Mouse (Mus musculus) neural tube, embryonic 15.5 days (tissue): ENCODE measurements around the gene Scel. TPM values are rescaled to one million over a fixed set of nuclear protein-coding genes. Genes with fewer than 3 reads are reported as not detected.

Experiments used
- ATAC-seq: fragments of 200-750 bp; cut with Nextera tagmentation; 2 replicates; pipeline ENCODE4 v1.8.0; 2017; ENCODE audit warnings: mild to moderate bottlenecking, moderate TSS enrichment, moderate library complexity; ENCODE audit not compliant: low FRiP score
- H3K27ac ChIP-seq: fragments of 300-500 bp; sonication (generic); replicated peaks from 2 replicates; pipeline ENCODE4 v1.5.1; 2015; ENCODE audit warnings: mild to moderate bottlenecking, inconsistent platforms
- H3K27me3 ChIP-seq: fragments of 300-500 bp; sonication (generic); replicated peaks from 2 replicates; pipeline ENCODE4 v1.6.1; 2015; ENCODE audit warnings: inconsistent platforms
- H3K36me3 ChIP-seq: fragments of 300-500 bp; sonication (generic); 2 replicates; pipeline ENCODE4 v1.6.1; 2015; ENCODE audit warnings: inconsistent platforms
- H3K4me1 ChIP-seq: fragments of 300-500 bp; sonication (generic); 2 replicates; pipeline ENCODE4 v1.6.1; 2015; ENCODE audit warnings: inconsistent platforms
- H3K4me2 ChIP-seq: fragments of 300-500 bp; sonication (generic); 2 replicates; pipeline ENCODE4 v1.6.1; 2015; ENCODE audit warnings: inconsistent platforms, mild to moderate bottlenecking, moderate library complexity
- H3K4me3 ChIP-seq: fragments of 300-500 bp; sonication (generic); replicated peaks from 2 replicates; pipeline ENCODE4 v1.5.1; 2015; ENCODE audit warnings: mild to moderate bottlenecking, inconsistent platforms
- H3K9ac ChIP-seq: fragments of 300-500 bp; sonication (generic); replicated peaks from 2 replicates; pipeline ENCODE4 v1.6.1; 2015; ENCODE audit warnings: mild to moderate bottlenecking, inconsistent platforms
- H3K9me3 ChIP-seq: fragments of 300-500 bp; sonication (generic); replicated peaks from 2 replicates; pipeline ENCODE4 v1.6.1; 2016; ENCODE audit warnings: inconsistent platforms
- WGBS: fragments of 180-500 bp; shearing (Covaris S2); methylation state at CpG from one replicate; pipeline ENCODE4 v1.1.7; 2015; ENCODE audit warnings: mixed read lengths; 5-methylcytosine and 5-hydroxymethylcytosine counted together
- polyA plus RNA-seq: library from polyadenylated mRNA; unstranded; fragments of >200 nt; fragmentation: Nextera tagmentation; extraction: Ambion mirVana; gene quantifications from 2 replicates; pipeline ENCODE4 v1.2.1, GENCODE M21; 2015

Scel gene
- polyA plus RNA-seq, 1 experiment from 2014 or later, result 0.14 TPM

DNA sequence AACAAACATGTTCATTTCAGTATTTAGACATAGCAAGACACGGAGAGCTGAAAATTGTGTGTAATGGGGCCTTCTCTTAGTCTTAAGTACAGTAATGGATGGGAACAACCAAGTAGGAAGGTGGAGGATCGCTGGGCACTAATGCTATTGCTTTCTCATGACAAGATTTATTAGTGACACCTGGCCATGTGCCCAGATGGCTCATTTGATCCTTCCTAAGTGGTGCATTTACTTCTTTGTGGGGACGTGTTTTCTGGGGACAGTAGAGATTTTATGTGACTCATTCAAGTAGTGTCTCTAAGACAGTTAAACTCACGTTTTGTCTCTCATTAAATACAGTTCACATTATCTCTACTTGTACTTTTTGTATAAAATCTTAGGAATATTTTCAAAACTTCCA, 73.5 kb downstream of the Scel start:
- Histone ChIP-seq H3K4me1 (no peaks in the 10 kb centered on the region), H3K27ac (no peak overlapping the region), H3K9ac (no peak overlapping the region), H3K4me2 (no peak overlapping the region), H3K4me3 (no peak overlapping the region), H3K27me3 (no peaks in the 10 kb centered on the region), H3K36me3 (no peaks in the 10 kb centered on the region), H3K9me3 (no peaks in the 10 kb centered on the region)
- ATAC-seq, result peak; percentile 73; the same call in 1 of the 2 replicates
- WGBS, result 19% methylated on average over 4 of the region's 4 CpGs

DNA sequence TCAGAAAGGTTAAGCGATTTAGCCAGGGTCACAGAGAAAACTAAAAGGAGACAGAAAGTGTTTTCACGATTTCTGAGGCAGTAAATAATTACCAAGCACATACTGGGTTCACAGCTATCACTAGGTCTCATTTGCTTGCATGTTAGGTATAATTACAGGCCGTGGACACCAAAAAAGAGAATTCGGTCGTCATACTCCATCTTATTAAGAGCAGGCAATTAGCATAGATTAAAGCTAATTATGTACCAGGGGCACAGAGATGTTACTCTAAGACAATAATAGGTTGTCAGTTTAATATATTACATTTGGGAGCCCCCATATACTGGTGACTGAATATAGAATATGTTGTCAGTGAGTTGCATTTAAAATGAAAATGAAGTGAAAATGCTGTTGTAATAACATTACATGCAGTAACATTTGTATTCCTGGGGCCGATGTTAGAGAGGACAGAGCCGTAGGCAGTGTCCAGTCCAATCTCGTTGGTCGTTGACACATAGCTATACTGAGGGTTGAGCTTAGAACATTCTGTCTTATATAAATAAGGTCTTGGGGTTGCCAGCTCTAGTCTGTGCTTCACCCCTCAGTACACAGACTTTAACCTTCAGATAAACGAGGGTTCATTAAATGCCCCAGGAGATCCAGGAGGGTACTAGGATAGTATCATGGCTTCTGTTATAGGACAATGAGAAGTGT, 74.2 kb downstream of the Scel start:
- H3K4me2 ChIP-seq, result no peak overlapping the region
- H3K9me3 ChIP-seq, result no peaks in the 10 kb centered on the region
- no peak overlapping the region for H3K4me3 ChIP-seq
- no peak overlapping the region for H3K27ac ChIP-seq
- WGBS, result 34% methylated on average over 10 of the region's 10 CpGs
- H3K9ac ChIP-seq, result no peak overlapping the region
- H3K36me3 ChIP-seq, result no peaks in the 10 kb centered on the region
- no peak; the same call in 1 of the 2 replicates for ATAC-seq
- H3K4me1 ChIP-seq, result no peaks in the 10 kb centered on the region
- no peaks in the 10 kb centered on the region for H3K27me3 ChIP-seq

DNA sequence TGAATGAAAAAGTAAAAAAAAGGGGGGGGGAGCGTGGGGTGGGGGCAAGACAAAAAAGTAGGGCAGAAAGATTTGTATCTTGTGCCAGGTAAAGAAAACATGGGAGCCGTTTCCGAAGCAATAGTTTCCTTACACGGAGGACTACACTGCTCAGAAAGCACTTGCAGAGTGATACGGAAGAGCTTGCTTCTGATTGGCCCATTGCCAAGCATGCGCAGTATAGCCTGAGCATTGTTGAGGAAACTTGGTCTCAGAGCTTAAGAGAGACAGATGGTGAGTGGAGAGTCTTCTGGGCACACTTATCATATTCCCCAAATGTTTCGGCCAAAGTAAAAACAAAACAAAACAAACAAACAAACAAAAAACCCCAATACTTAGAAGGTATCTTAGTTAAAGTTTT, 76.7 kb downstream of the Scel start:
- no peaks in the 10 kb centered on the region for H3K27me3 ChIP-seq
- no peaks in the 10 kb centered on the region for H3K36me3 ChIP-seq
- H3K4me3 ChIP-seq, result no peak overlapping the region
- no peak overlapping the region for H3K4me2 ChIP-seq
- H3K9ac ChIP-seq, result no peak overlapping the region
- no peaks in the 10 kb centered on the region for H3K4me1 ChIP-seq
- no peak overlapping the region for H3K27ac ChIP-seq
- 59% methylated on average over 7 of the region's 7 CpGs for WGBS
- H3K9me3 ChIP-seq, result no peaks in the 10 kb centered on the region
- ATAC-seq, result peak; percentile 55; the same call in 1 of the 2 replicates

DNA sequence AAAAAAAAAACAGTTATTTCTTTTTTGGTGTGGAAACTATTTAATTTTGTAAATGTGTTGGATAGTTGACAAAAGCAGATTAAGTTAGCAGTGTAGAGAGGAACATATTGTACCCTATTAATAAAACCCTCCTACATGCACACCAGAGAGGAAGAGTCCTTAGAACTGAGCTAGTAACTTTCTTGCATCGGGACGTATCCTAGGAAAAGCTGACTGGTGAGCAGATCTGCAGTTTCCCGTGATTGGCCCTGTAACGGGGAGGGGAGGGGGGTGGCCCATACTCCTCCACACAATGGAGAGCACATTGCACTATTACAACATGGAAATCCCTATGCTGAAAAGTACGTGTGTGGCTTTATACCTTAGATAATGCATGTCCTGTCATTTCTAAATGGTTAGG, 82.7 kb downstream of the Scel start:
- Histone ChIP-seq H3K4me3 (no peak overlapping the region), H3K27me3 (no peaks in the 10 kb centered on the region), H3K27ac (no peak overlapping the region), H3K4me2 (no peak overlapping the region), H3K9me3 (no peaks in the 10 kb centered on the region), H3K9ac (no peak overlapping the region), H3K36me3 (no peaks in the 10 kb centered on the region), H3K4me1 (no peaks in the 10 kb centered on the region)
- WGBS, result 68% methylated on average over 5 of the region's 5 CpGs
- ATAC-seq, result no peak

DNA sequence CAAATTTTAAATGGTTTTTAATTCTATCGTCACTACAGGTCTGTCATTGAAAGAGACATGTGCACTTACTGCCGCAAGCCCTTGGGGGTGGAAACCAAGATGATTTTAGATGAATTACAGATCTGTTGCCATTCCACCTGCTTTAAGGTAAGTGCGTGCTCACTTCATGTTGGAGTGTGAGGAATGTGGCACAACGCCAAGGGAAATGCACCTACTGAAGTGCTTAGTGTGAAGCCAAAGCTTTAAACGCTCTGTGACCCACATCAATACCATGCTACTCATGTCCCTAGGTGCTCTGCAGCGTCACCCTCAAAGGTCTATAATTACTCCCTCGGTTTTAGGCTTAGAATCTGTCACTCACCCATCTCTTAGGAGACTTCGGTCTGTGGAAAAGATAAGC, 94.9 kb downstream of the Scel start:
- 92% methylated on average over 8 of the region's 8 CpGs for WGBS
- H3K9me3 ChIP-seq, result no peaks in the 10 kb centered on the region
- no peaks in the 10 kb centered on the region for H3K4me1 ChIP-seq
- ATAC-seq, result no peak
- H3K36me3 ChIP-seq, result no peaks in the 10 kb centered on the region
- H3K27me3 ChIP-seq, result no peaks in the 10 kb centered on the region
- H3K27ac ChIP-seq, result no peak overlapping the region
- H3K9ac ChIP-seq, result no peak overlapping the region
- H3K4me3 ChIP-seq, result no peak overlapping the region
- H3K4me2 ChIP-seq, result no peak overlapping the region

DNA sequence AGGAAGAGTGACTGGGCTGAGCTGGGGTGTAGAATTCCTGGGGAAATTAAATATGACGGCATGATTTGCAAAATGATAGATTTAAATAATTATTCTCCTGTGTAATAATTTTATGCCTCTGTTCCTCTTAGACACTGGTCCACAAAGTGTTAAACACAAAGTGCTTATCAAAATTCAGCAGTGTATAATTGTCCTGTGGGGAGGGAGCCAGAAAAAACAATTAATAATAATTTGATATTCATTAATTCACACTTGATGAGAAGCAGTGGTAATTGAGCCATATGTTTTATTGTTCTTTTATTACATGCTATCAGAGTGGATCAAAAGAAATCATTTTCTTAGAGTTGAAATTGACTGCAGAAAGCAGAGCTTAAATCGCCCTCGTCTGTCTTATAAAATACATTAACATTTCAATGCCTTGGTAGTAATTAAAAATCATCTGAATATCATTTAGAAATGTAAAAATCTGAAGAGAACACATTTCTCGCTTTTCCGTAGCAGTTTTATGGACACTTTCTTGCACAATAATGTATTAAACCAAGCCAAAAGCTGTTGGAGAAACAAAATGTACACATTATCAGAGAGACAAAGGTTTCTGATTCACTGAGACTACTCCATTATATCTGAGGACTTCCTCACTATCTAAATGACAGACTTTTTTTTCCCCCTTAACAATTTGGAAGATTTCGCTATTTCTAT, 100.6 kb downstream of the Scel start:
- Histone ChIP-seq H3K27ac (no peak overlapping the region), H3K36me3 (no peaks in the 10 kb centered on the region), H3K4me1 (no peaks in the 10 kb centered on the region), H3K9ac (no peak overlapping the region), H3K27me3 (no peaks in the 10 kb centered on the region), H3K4me3 (no peak overlapping the region), H3K4me2 (no peak overlapping the region), H3K9me3 (no peaks in the 10 kb centered on the region)
- no peak for ATAC-seq
- WGBS, result 45% methylated on average over 6 of the region's 6 CpGs

DNA sequence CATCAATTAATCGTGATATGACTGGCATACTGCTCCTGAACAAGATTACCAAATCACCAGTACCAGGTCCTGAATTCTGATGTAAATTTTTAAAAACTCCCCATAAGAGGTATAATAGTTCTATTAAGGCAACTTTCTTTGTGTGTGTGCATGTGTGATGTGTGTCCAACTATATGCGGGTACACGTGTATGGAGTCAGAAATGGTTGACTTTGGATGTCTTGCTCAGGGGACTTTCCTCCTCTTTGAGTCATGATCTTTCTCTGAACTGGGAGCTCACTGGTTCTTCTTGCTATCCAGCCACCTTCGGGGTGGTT, 101.1 kb downstream of the Scel start:
- no peaks in the 10 kb centered on the region for H3K36me3 ChIP-seq

DNA sequence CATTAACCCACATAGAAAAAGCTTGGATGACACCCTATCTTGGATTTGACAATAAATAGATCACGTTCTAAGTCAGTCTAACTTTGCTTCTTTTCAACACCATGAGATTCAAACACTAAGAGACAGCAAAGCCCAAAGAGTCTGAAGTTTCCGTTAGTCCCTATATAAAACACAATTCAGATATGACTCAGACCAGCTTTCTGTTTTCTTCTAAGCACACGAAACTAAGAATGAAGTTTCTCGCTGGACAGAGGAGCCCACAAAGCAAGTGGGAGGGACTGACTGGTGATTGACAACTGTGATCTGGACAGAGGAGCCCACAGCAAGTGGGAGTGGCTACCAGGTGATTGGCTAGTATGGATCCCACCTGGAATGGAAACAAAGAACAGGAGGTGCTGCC, 106.6 kb downstream of the Scel start:
- Histone ChIP-seq H3K4me2 (no peak overlapping the region), H3K4me3 (no peak overlapping the region), H3K9ac (no peak overlapping the region), H3K27ac (no peak overlapping the region), H3K27me3 (no peaks in the 10 kb centered on the region), H3K36me3 (no peaks in the 10 kb centered on the region), H3K9me3 (no peaks in the 10 kb centered on the region), H3K4me1 (no peaks in the 10 kb centered on the region)
- 94% methylated on average over 4 of the region's 4 CpGs for WGBS
- no peak for ATAC-seq

More for the DNA sequence above, 101.1 kb downstream of the Scel start:
- no peak for ATAC-seq
- H3K4me1 ChIP-seq, result no peaks in the 10 kb centered on the region
- H3K4me3 ChIP-seq, result no peak overlapping the region
- H3K4me2 ChIP-seq, result no peak overlapping the region
- H3K9ac ChIP-seq, result no peak overlapping the region
- no peaks in the 10 kb centered on the region for H3K9me3 ChIP-seq
- no peak overlapping the region for H3K27ac ChIP-seq
- WGBS, result 88% methylated on average over 4 of the region's 4 CpGs
- no peaks in the 10 kb centered on the region for H3K27me3 ChIP-seq

DNA sequence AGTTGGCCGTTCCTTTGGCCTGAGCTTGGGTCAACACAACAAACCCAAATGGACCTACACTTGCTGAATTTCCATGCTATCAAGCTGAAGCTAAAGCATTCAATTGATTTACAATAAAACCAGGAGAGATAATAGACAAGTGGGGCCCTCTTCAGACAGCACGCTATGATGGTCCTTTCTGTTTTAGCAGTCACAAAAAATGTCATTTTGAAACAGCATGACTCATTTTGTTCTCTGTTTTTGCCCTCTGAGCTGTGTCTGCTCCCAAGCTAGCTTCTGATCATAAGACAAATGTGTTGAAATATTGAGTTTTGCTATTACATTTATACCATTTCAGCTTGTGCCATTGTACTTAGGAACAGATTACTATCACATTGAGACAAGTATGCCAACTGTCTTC, 108.1 kb downstream of the Scel start:
- H3K4me1 ChIP-seq, result no peaks in the 10 kb centered on the region
- H3K27me3 ChIP-seq, result no peaks in the 10 kb centered on the region
- no peaks in the 10 kb centered on the region for H3K36me3 ChIP-seq
- no peaks in the 10 kb centered on the region for H3K9me3 ChIP-seq
- H3K4me2 ChIP-seq, result no peak overlapping the region
- 93% methylated on average over 2 of the region's 2 CpGs for WGBS
- ATAC-seq, result no peak
- no peak overlapping the region for H3K4me3 ChIP-seq
- H3K27ac ChIP-seq, result no peak overlapping the region
- no peak overlapping the region for H3K9ac ChIP-seq

DNA sequence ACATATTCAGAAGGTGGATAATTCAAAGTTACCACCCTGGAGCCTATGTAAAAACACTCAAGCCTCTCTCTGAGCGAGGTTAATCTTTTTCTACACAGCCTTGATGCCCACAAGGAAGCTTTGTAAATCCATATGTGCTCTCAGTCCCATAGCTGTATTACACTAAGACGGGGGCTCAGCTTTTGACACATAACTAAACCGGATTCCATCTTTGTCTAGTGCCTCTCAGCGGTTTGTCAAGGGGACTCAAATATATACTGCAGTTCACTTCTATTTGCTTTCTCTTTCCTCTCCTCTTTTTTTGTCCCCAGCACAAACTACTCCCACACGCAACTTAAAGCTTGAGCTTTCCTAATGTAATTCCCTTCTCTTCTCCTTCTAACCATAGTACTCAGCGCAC, 113.0 kb downstream of the Scel start:
- Histone ChIP-seq H3K9ac (no peak overlapping the region), H3K4me1 (no peaks in the 10 kb centered on the region), H3K9me3 (no peaks in the 10 kb centered on the region), H3K36me3 (no peaks in the 10 kb centered on the region), H3K27ac (no peak overlapping the region), H3K4me2 (no peak overlapping the region), H3K27me3 (no peaks in the 10 kb centered on the region), H3K4me3 (no peak overlapping the region)
- no peak for ATAC-seq
- 91% methylated on average over 6 of the region's 6 CpGs for WGBS

DNA sequence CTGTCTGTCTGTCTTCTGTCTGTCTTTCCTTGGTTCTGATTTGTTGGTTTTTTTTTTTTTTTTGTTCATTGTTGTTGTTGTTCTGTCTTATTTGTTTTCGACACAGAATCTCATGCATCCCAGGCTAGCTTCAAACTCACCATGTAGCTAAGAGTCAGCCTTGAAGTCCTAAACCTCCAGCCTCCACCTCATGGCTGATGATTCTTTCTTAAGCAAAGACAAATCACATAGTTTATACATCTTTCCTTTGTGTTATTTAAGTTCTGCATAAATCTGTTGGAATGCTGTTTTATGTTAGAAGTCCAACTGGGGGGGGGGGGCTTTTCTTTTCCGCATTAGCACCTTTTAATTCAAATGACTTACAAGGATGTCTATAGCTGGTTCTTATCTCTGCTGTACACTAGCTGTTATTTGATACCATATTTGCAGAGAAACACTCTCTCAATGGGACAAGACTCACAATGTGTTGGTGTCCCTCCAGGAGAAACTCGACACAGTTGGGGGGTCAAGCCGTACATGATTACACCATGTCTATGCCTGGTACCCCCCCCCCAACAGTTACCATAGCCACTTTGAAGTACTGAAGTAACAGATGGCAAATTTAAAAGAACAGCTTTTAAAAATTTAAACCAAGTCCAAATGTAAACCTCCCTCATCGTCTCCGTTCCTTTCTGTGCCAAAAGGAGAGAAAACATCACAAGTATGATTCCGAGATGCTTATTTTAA, 116.7 kb downstream of the Scel start:
- H3K9ac ChIP-seq, result no peak overlapping the region
- H3K27me3 ChIP-seq, result no peaks in the 10 kb centered on the region
- H3K4me1 ChIP-seq, result no peaks in the 10 kb centered on the region
- H3K4me3 ChIP-seq, result no peak overlapping the region
- ATAC-seq, result no peak
- no peaks in the 10 kb centered on the region for H3K36me3 ChIP-seq
- H3K4me2 ChIP-seq, result no peak overlapping the region
- 93% methylated on average over 7 of the region's 7 CpGs for WGBS
- no peak overlapping the region for H3K27ac ChIP-seq
- no peaks in the 10 kb centered on the region for H3K9me3 ChIP-seq

DNA sequence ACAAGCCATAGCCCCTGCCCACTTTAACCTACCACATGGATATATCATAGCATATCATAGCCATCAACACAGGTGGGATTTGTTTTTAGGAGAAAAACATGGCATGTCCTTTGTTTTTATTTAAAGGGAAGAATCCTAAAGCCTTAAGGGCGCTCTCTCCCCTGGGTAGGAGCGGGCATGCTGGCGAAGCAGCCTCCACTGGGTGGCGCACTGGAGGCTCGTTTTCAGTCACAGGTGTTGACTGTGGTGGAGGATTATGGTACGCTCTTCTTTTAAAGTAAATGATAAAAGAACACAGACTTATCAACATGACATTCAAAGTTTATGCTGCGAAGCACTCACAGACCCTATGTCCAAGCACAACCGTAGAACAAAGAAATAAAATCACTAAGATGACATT, 117.4 kb downstream of the Scel start:
- Histone ChIP-seq H3K9me3 (no peaks in the 10 kb centered on the region), H3K27ac (no peak overlapping the region), H3K4me2 (no peak overlapping the region), H3K4me3 (no peak overlapping the region), H3K4me1 (no peaks in the 10 kb centered on the region), H3K27me3 (no peaks in the 10 kb centered on the region), H3K9ac (no peak overlapping the region), H3K36me3 (no peaks in the 10 kb centered on the region)
- ATAC-seq, result no peak
- WGBS, result 83% methylated on average over 8 of the region's 8 CpGs
